Mouse (Mus musculus) hindbrain, embryonic 11.5 days (tissue): ENCODE measurements around the gene 1700001L19Rik. TPM values are rescaled to one million over a fixed set of nuclear protein-coding genes. Genes with fewer than 3 reads are reported as not detected.

Experiments
- polyA plus RNA-seq: library from polyadenylated mRNA; unstranded; fragments of >200 nt; fragmentation: Nextera tagmentation; extraction: Ambion mirVana; gene quantifications from 2 replicates; pipeline ENCODE4 v1.2.1, GENCODE M21; 2014

Gene 1700001L19Rik
- polyA plus RNA-seq, 1 experiment from 2014 or later, result 1.9 TPM

Other genes starting within 250 kb of the 1700001L19Rik start
- gene Mtrr, start 15.3 kb upstream of the 1700001L19Rik start, polyA plus RNA-seq, result 17.2 and 17.4 TPM in 2 replicates
- 38.4 and 38.8 TPM in 2 replicates for gene Fastkd3, start 15.2 kb upstream of the 1700001L19Rik start, polyA plus RNA-seq